Mouse (Mus musculus): ENCODE results near the gene H2al1g. TPM values are rescaled to one million over a fixed set of nuclear protein-coding genes. Genes with fewer than 3 reads are reported as not detected.
"Not testable (repeated sequence)": the region's sequence is repeated elsewhere in the genome, so short reads cannot be mapped to it uniquely, and the experiment has no call there.

The H2al1g gene
- not detected for total RNA-seq (2018; cell fraction: chromatin; rRNA removed)
- total RNA-seq (2018; cell fraction: cytosol; rRNA removed), result not detected
- total RNA-seq (2018; cell fraction: nucleus; rRNA removed), result not detected
- polyA plus RNA-seq (2018), result not detected in 3 replicates

- not testable (repeated sequence) for H3K79me2 ChIP-seq (ENCODE audit: inconsistent target); H3K27ac ChIP-seq; H3K36me3 ChIP-seq (ENCODE audit: inconsistent target); H3K4me3 ChIP-seq (ENCODE audit: inconsistent target)
- WGBS (ENCODE audit: missing documents), result no CpG with 5 or more reads among the region's 3 CpGs
These were observed at the start of gene H2al1g for GRCm38 (mm10) chrX:11317956-11318355. Gene H2al1g (plus strand): TSS chrX:11318256.

DNA sequence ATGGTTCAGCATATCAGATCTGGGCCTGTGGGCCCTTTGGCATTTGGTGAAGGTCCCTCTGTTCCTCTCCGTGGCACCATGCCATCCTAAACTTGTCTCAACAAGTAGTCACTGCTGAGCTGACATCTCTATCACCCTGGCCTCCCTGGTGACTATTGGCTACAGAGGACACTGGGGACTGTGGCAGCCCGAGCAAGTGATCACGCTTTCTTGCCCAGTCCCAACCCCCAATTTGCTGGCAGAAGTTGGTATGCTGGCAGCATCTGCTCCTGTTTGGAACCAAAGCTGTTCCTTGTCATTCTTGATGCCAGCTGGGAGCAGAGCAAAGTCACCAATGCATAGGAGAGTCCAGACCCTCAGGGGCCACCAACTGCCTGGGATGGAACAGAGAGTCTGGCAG lies 49.0 kb upstream of the H2al1g start:
- WGBS (ENCODE audit: missing documents), result 97% methylated on average over 3 of the region's 3 CpGs

DNA sequence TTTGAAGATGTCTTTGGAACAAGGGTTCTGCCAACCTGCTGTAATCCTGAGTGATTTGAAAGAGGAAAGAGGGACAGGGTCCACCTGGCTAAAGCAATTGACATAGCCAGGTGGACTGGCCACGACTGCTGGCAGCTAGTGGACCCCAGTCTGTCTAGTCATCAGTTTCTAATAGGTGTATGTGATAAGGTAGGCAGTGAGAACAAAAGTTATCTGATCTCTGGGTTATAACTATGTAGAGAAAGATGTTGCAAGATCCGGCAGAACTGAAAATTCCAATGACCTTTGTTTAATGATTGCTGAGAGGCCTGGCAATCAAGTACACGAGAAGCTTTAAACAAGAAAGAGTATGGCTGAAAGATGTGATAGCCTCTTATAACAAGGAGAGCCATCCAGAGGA lies 44.9 kb upstream of the H2al1g start:
- H3K79me2 ChIP-seq (ENCODE audit: inconsistent target), result no peaks in the 10 kb centered on the region
- no peak overlapping the region for H3K4me3 ChIP-seq (ENCODE audit: inconsistent target)
- no peaks in the 10 kb centered on the region for H3K36me3 ChIP-seq (ENCODE audit: inconsistent target)
- WGBS (ENCODE audit: missing documents), result 87% methylated on average over 3 of the region's 3 CpGs
- no peak overlapping the region for H3K27ac ChIP-seq

More for the DNA sequence above, 49.0 kb upstream of the H2al1g start:
- Histone ChIP-seq H3K27ac (no peak overlapping the region), H3K36me3 (ENCODE audit: inconsistent target) (no peaks in the 10 kb centered on the region), H3K4me3 (ENCODE audit: inconsistent target) (no peak overlapping the region), H3K79me2 (ENCODE audit: inconsistent target) (no peaks in the 10 kb centered on the region)

DNA sequence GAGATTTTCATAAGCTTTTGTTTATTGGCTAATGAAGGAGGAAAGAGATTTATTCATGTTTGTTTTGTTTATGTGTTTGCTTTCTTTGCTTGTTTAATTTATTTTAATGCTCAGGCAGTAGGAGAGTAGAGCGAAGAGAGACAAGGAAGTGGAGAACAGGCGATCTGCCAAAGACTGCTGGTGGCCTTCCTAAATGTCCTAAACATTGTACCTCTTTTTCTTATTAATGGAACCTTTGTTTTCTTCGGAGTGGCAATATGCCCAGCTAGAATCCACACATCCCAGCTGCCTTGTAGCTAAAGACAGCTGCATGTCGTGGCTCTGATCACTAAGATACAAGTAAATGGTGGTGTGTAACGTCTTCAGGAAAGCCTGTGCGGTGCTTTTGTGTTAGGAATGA lies 41.0 kb upstream of the H2al1g start:
- no peak overlapping the region for H3K4me3 ChIP-seq (ENCODE audit: inconsistent target)
- WGBS (ENCODE audit: missing documents), result 93% methylated on average over 6 of the region's 6 CpGs
- H3K36me3 ChIP-seq (ENCODE audit: inconsistent target), result no peaks in the 10 kb centered on the region
- no peaks in the 10 kb centered on the region for H3K79me2 ChIP-seq (ENCODE audit: inconsistent target)
- no peak overlapping the region for H3K27ac ChIP-seq

DNA sequence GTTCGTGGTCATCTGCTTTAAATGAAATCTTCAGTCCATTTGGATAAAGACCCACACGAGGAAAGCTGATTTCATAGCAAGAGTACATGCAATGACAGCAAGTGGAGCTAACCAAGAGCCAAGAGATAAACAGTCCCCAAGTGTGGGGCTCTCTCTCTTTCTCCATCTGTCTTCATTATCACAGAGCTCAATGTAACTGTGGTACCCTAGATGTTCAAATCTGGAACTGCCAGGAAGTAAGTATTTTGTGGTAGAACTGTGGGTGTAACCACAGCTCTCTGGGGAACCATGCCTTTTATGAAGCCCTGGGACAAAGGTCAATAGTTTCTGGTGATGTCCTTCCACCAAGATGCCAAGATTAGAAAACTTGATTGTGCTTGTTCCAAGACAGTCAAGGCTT lies 37.3 kb upstream of the H2al1g start:
- 82% methylated on average over 2 of the region's 2 CpGs for WGBS (ENCODE audit: missing documents)
- H3K79me2 ChIP-seq (ENCODE audit: inconsistent target), result no peaks in the 10 kb centered on the region
- H3K4me3 ChIP-seq (ENCODE audit: inconsistent target), result no peak overlapping the region
- H3K27ac ChIP-seq, result no peak overlapping the region
- no peaks in the 10 kb centered on the region for H3K36me3 ChIP-seq (ENCODE audit: inconsistent target)

DNA sequence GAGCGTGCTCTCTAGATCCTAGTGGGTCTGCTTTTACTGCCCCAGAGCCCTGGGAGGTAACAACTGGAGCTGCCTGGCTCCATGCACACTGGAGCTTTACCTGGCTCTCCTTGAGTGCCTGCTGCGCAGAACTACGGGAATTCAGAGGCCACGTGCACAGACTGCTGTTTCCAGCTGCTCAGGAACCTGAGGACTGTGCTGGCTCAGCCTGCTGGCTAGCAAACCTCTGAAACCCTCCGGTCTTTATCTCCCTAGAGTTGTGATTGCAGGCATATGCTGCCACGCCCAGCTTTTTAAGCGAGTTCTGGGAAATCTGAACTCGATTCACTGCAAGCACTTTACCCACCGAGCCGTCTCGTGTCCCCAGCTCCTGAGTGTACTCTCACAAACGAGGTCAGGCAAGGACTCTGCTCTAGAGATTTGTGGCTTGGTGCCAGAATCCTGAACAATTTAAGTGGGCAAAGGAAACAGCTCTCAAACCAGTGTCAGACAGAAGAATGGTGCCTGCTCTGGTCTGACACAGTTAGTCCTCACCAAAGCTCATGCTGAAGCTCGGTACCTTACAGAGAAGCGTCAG lies 29.7 kb upstream of the H2al1g start:
- 88% methylated on average over 13 of the region's 14 CpGs for WGBS (ENCODE audit: missing documents)
- no peaks in the 10 kb centered on the region for H3K79me2 ChIP-seq (ENCODE audit: inconsistent target)

DNA sequence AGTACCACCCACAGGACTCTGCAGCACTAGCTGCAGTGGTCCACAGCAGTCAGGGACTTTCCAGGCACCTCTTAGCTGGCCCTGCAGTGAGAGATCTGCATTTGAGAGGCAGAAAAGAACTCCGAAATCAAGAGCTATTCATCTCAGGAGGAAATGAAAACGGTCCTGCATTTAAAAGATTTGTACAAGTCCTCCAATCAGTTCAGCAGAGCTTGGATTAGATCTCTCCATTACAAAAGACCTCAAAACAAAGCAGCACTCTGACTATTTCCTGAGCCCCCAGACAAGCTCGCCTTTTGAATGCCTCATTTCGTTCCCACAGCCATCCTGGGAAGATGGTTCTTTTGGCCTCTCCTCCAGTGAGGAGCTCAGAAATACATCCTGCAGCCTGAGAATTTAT lies 28.8 kb upstream of the H2al1g start:
- H3K79me2 ChIP-seq (ENCODE audit: inconsistent target), result no peaks in the 10 kb centered on the region
- no peaks in the 10 kb centered on the region for H3K36me3 ChIP-seq (ENCODE audit: inconsistent target)
- H3K27ac ChIP-seq, result no peak overlapping the region
- 59% methylated on average over 4 of the region's 4 CpGs for WGBS (ENCODE audit: missing documents)
- H3K4me3 ChIP-seq (ENCODE audit: inconsistent target), result no peak overlapping the region

More for the DNA sequence above, 29.7 kb upstream of the H2al1g start:
- Histone ChIP-seq H3K36me3 (ENCODE audit: inconsistent target) (no peaks in the 10 kb centered on the region), H3K27ac (no peak overlapping the region), H3K4me3 (ENCODE audit: inconsistent target) (no peak overlapping the region)

GRCm38 (mm10) chrX:11298957-11299356 lies 19.1 kb upstream of the H2al1g start, which contains the start of gene H2al1a:
Gene H2al1a (plus strand): TSS chrX:11299257.
- not testable (repeated sequence) for H3K79me2 ChIP-seq (ENCODE audit: inconsistent target); H3K36me3 ChIP-seq (ENCODE audit: inconsistent target); H3K27ac ChIP-seq; H3K4me3 ChIP-seq (ENCODE audit: inconsistent target)
- WGBS (ENCODE audit: missing documents), result no CpG with 5 or more reads among the region's 3 CpGs

GRCm38 (mm10) chrX:11302132-11302531 lies 15.9 kb upstream of the H2al1g start, which contains the start of gene H2al1b:
Gene H2al1b (plus strand): TSS chrX:11302432.
- whole genome bisulfite sequencing (ENCODE audit: missing documents), result no CpG with 5 or more reads among the region's 3 CpGs
- not testable (repeated sequence) for H3K36me3 ChIP-seq (ENCODE audit: inconsistent target); H3K27ac ChIP-seq; H3K4me3 ChIP-seq (ENCODE audit: inconsistent target); H3K79me2 ChIP-seq (ENCODE audit: inconsistent target)

- not testable (repeated sequence) for H3K4me3 ChIP-seq (ENCODE audit: inconsistent target)
- no CpG with 5 or more reads among the region's 6 CpGs for WGBS (ENCODE audit: missing documents)
These were observed 12.7 kb upstream of the H2al1g start, which contains the start of gene H2al1c for GRCm38 (mm10) chrX:11305355-11305754. Gene H2al1c (plus strand): TSS chrX:11305655.

DNA sequence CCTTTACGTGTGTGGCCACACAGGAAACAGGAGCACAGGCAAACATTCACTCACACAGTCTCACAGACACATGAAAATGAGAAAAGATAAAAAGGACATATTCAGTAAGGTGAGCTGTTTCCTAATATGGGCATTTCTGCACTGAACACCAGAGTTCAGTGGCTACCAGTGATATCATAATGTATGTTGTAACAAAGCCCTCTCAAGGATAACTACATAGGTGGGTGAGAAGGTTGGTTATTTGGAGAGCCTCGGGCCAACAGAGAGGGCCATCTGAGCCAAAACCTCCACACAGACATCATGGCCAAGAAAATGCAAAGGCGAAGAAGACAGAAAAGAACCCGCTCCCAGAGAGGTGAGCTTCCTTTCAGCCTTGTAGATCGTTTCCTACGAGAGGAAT lies 9.5 kb upstream of the H2al1g start, which contains the start of gene H2al1d:
Gene H2al1d (plus strand): TSS at position 301 of the 400 bp plus-strand sequence.
- WGBS (ENCODE audit: missing documents), result no CpG with 5 or more reads among the region's 6 CpGs

More at GRCm38 (mm10) chrX:11305355-11305754, 12.7 kb upstream of the H2al1g start, which contains the start of gene H2al1c:
- H3K27ac ChIP-seq; H3K36me3 ChIP-seq (ENCODE audit: inconsistent target); H3K79me2 ChIP-seq (ENCODE audit: inconsistent target): not testable (repeated sequence)

DNA sequence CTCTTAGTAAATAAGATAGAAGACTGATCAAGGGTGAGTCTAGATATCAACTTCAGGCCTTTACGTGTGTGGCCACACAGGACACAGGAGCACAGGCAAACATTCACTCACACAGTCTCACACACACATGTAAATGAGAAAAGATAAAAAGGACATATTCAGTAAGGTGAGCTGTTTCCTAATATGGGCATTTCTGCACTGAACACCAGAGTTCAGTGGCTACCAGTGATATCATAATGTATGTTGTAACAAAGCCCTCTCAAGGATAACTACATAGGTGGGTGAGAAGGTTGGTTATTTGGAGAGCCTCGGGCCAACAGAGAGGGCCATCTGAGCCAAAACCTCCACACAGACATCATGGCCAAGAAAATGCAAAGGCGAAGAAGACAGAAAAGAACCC lies 6.4 kb upstream of the H2al1g start, which contains the start of gene H2al1e:
Gene H2al1e (plus strand): TSS at position 301 of the 400 bp plus-strand sequence.
- not testable (repeated sequence) for H3K4me3 ChIP-seq (ENCODE audit: inconsistent target); H3K27ac ChIP-seq; H3K36me3 ChIP-seq (ENCODE audit: inconsistent target); H3K79me2 ChIP-seq (ENCODE audit: inconsistent target)
- no CpG with 5 or more reads among the region's 3 CpGs for WGBS (ENCODE audit: missing documents)

More for the DNA sequence above, 9.5 kb upstream of the H2al1g start, which contains the start of gene H2al1d:
- H3K79me2 ChIP-seq (ENCODE audit: inconsistent target); H3K4me3 ChIP-seq (ENCODE audit: inconsistent target); H3K36me3 ChIP-seq (ENCODE audit: inconsistent target); H3K27ac ChIP-seq: not testable (repeated sequence)

DNA sequence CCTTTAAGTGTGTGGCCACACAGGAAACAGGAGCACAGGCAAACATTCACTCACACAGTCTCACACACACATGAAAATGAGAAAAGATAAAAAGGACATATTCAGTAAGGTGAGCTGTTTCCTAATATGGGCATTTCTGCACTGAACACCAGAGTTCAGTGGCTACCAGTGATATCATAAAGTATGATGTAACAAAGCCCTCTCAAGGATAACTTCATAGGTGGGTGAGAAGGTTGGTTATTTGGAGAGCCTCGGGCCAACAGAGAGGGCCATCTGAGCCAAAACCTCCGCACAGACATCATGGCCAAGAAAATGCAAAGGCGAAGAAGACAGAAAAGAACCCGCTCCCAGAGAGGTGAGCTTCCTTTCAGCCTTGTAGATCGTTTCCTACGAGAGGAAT lies 3.2 kb upstream of the H2al1g start, which contains the start of gene H2al1f:
Gene H2al1f (plus strand): TSS at position 301 of the 400 bp plus-strand sequence.
- H3K36me3 ChIP-seq (ENCODE audit: inconsistent target); H3K79me2 ChIP-seq (ENCODE audit: inconsistent target); H3K27ac ChIP-seq; H3K4me3 ChIP-seq (ENCODE audit: inconsistent target): not testable (repeated sequence)
- no CpG with 5 or more reads among the region's 6 CpGs for WGBS (ENCODE audit: missing documents)

DNA sequence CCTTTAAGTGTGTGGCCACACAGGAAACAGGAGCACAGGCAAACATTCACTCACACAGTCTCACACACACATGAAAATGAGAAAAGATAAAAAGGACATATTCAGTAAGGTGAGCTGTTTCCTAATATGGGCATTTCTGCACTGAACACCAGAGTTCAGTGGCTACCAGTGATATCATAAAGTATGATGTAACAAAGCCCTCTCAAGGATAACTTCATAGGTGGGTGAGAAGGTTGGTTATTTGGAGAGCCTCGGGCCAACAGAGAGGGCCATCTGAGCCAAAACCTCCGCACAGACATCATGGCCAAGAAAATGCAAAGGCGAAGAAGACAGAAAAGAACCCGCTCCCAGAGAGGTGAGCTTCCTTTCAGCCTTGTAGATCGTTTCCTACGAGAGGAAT lies 3.1 kb downstream of the H2al1g start, which contains the start of gene H2al1h:
Gene H2al1h (plus strand): TSS at position 301 of the 400 bp plus-strand sequence.
- no CpG with 5 or more reads among the region's 6 CpGs for WGBS (ENCODE audit: missing documents)
- not testable (repeated sequence) for H3K79me2 ChIP-seq (ENCODE audit: inconsistent target); H3K4me3 ChIP-seq (ENCODE audit: inconsistent target); H3K36me3 ChIP-seq (ENCODE audit: inconsistent target); H3K27ac ChIP-seq

DNA sequence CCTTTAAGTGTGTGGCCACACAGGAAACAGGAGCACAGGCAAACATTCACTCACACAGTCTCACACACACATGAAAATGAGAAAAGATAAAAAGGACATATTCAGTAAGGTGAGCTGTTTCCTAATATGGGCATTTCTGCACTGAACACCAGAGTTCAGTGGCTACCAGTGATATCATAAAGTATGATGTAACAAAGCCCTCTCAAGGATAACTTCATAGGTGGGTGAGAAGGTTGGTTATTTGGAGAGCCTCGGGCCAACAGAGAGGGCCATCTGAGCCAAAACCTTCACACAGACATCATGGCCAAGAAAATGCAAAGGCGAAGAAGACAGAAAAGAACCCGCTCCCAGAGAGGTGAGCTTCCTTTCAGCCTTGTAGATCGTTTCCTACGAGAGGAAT lies 6.3 kb downstream of the H2al1g start, which contains the start of gene H2al1i:
Gene H2al1i (plus strand): TSS at position 301 of the 400 bp plus-strand sequence.
- H3K27ac ChIP-seq; H3K36me3 ChIP-seq (ENCODE audit: inconsistent target); H3K4me3 ChIP-seq (ENCODE audit: inconsistent target); H3K79me2 ChIP-seq (ENCODE audit: inconsistent target): not testable (repeated sequence)
- WGBS (ENCODE audit: missing documents), result no CpG with 5 or more reads among the region's 5 CpGs

Data from macrophage (primary cell).